Mouse (Mus musculus) ES-CJ7 (cell line): ENCODE data around the gene Hspb1.

Experiments
- DNase-seq: peaks from one replicate; pipeline ENCODE4 v3.0.0; 2011; ENCODE audit warnings: low read depth, low spot score

The Hspb1 gene

DNA sequence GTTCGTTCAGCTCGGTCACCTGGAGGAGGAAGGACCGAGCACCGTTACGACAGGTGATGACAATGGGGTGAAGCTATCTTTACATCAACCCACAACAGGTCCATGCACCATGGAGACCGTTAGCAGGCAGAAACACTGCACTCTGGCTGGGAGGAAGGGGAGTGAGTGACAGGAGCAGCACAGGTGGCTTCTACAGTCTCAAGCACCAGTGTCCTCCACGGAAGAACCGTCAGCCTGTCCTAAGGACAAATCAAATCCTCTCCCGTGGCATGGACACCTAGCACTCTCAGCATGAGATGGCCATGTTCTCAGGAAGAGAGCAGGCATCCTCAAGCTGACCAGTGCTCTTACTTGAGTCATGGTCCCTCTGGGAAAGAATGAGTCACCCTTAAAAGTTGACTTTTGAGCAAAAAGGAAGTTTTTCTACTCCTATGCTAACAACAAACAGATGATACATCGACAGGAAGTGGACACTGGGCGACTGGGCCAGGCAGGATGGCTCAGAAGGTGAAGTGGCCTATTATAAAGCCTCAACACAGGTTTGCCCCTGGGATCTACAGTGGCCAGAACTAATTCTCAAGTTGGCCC is 24.0 kb downstream of the Hspb1 start:
- DNase-seq = no peak

DNA sequence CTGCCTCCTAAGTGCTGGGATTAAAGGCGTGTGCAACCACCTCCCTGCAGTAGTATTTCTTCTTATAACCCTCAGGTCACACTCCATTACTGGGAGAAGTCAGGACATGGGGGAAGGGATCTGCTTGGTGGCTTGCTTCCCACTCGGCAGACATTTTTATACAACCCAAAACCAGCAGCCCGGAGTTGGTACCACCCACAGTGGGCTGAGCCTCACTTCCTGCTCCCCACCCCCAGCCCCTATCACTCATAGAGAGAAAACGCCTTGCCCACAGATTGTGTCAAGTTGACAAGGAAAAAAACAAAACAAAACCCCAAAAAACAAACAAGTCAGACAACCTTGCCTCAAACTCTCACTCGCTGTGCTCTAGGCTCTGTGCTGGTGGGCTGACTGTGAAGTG is 25.5 kb downstream of the Hspb1 start:
- DNase-seq = peak; percentile 63

DNA sequence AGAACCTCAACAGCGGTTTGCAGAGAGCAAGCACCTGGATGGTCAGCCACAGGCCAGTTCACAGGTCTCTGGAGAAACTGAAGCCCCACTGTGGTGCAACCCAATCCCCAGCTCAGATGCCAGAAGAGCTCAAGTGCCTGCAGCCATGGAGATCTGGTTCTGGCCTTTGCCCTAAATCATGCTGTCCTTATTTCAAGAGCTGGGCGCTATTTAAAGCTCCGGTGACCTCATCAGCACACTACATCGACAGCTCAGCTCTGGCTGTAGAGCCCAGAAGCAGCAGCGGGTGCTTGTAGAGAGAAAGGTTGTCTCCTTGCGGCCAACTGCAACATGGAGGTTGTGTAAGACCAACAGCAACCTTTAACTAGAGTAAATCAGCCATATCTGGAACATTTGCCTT is 26.4 kb downstream of the Hspb1 start:
- no peak for DNase-seq

DNA sequence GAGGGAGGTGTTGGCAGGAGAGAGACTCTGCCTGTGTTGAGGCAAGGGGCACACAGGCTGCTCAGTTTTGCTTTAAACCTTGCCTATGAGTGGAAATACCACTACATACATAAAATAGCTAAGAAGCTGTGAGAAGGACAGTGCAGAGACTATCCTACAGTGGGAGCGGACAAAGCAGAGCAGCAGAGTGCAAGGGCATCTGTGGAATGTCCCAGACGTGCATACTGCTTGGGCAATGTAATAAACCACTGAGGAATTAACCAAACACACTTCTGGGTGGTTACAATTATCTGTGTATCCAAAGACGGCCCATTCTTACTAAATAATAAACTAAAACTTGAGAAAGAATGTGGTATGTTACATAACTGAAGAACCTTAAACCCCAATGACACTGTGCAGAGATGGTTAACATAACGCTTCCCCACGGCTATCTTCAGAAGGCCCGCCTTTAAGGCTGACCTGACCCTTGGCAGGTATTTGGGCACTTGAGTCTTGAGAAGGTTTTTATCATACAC is 28.4 kb downstream of the Hspb1 start:
- no peak for DNase-seq

DNA sequence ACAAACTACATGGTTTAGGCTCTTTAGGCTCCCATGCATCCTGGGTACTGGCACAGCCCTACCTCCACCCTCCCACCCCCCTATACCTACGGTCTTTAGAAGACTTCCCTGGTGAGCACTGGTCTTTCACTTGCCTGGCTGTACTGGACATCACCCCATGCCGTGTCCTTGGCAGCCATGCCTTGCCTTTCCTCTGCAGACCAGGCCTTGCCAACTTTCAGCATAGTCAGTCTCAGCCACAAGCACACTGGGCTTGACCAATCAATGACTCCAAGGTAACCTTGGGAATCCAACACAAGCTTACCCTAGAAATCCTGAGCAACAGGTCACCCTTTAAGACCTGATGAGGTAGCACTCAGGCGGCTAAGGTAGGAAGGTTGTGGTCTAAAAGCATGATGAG is 28.9 kb downstream of the Hspb1 start:
- DNase-seq = no peak

DNA sequence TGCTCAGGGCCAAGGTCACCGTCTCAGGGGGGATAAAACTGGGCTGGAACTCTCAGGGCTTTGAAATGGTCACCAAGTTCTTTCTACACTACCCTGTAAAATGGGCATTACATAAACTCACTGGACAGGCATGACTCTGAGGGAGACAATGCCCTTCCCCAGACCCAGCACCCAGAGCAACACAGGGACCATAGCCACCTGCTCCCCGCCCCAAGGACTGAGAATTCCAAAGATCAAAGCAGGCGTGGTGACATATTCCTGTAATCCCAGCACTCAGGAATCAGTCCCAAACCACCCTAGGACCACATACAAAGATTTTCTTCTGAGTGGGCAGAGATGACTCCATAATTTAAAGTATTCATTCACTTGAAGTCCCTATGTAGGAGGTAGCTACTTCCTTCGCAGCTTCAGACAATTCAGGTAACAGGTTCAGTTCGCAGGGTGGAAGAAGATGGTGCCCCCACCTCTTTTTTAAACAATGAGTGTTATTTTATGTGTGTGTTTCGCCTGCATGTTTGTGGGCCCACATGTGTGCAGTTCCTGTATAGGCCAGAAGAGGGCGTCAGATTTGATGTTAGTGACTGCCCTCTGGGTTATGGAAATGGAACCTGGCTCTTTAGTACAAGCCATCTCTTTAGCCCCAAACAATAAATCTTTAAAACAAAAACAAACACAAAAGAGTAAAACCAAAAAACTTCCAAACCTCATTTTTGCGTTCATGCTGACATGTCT is 29.8 kb downstream of the Hspb1 start:
- peak; percentile 62 for DNase-seq

DNA sequence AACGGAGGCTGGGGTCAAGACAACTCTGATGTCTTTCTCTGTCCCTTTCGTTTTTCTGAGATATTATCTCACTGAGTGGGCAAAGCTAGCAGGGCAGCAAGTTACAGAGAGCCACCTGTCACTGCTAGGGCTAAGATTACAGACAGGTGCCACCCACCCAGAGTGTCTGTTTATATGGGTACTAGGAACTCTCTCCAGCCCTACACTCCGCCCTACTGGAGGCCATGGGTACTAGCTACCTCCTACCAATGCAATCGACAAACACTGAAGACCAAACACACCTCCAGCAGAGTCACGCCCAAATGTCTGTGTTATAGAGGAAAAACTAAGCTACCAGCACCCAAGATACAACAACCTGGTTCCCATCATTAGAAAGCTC is 30.3 kb downstream of the Hspb1 start:
- DNase-seq = peak; percentile 69

DNA sequence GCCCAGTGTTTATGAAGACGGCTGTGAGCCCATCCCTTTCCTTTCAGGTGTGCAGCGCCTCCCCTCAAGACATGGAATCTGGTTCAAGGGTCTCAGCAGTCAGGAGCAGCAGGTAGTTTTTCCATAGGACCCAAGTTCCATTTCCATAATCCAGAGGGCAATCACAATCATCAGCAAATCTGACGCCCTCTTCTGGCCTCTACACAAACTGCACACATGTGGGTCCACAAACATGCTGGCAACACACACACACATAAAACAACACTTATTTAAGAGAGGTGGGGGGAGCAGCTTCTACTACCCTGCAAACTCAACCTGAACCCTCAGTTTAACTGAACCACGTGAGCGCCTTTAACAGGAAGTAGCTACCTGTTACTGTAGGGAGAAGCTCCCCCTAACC is 30.9 kb downstream of the Hspb1 start:
- no peak for DNase-seq

DNA sequence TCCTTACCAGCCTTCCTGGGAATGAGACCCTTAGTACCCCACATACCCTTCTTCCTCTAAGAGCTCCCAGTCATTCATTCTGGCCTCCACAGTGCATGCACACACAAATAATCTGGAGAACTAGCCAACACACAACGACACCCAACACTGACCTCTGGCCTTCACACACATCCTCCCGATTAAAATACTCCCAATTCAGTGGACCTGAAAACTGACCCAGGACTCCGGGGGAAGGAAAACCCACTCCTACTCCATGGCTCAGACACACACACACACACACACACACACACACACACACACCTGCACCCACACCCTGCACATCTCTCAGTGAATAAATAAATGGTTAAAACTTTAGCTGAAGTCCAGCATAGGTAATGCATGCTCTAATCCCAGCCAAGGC is 32.2 kb downstream of the Hspb1 start:
- no peak for DNase-seq

DNA sequence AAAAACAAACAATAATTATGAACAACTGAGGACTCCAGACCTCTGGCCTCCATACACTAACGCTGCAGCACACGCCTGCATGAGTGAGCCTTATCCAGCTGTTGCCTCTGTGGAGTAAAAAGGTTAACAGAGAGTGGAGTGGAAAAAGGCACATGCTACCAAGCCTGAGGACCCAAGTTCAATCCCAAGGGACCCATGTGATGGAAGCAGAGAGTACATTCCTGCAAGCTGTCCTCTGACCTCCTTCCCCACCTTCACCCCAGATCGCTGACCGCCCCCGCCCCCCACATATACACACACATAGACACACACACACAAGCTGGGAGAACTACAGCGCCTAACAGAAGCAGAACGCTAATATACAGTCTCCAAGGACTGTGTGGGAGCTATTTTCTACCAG is 36.2 kb downstream of the Hspb1 start:
- DNase-seq = no peak

DNA sequence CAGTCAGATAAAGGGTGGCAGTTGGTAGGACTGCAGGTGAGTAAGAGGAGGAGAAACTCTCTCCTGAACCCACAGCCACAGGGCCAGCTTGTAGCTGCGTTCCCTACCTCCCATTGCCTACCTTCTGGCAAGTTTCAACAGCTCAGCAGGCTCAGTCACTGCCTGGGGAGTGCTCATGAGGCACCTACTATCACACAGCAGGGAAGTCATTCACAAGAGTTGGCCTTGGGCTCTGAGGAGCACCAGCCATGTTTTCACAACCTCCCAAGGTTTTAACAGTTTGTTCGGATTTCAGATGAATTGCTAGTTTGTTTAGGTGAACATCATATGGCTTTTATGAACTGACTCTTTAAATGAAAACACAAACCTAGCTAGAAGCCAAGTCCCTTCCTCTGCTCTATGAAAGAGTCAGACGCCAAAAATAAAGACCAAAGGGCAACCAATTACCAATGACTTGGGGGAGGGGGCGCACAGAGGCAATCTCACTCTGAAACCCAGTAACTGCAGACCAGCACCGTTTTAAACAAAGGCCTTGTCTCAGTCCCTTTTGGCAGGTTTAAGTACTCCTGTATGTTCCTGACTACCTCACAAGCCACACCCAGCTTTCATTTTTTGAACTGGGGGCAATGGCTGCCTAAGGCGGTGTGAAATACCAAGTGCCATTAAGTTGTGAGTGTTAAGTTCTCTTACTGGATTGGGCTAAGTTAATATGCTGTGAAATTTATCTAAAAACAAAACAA is 42.1 kb downstream of the Hspb1 start:
- peak; percentile 50 for DNase-seq

DNA sequence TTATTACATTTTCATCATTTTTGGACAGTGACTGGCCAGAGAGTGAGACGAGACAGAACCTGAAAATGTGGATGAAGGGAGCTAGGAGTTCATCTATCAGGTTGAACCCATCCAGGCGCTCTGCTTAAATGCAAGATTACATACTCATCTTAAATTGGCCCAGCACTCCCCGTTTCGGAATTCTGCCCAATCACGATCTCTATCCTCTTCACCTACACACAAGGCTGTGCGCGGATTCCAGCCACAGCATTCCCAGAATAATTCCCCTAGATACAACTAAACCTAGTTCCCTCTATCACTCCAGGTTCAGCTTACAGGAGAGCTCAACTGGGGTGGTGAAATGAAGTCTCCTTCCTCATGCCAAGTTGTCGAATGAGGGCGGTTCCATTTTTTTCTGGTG is 43.8 kb downstream of the Hspb1 start:
- no peak for DNase-seq

DNA sequence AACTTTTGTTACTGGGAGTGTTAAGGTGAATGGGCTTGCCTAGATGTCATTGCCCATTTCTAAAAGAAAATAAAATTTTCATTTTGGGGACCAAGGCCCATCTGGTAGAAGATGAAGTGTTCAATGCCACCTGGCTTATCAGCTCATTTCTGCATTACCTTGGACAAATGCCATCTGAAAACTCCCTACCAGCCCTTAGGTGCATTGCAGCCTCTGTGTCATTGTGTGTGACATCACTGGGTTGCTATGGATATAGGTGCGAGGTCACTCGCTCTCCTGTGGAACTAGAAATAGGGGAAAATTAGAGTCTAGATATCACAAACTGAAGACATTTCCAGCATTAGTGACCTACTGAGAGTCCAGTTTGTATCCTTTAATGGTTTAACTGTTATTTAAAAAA is 44.6 kb downstream of the Hspb1 start:
- no peak for DNase-seq

DNA sequence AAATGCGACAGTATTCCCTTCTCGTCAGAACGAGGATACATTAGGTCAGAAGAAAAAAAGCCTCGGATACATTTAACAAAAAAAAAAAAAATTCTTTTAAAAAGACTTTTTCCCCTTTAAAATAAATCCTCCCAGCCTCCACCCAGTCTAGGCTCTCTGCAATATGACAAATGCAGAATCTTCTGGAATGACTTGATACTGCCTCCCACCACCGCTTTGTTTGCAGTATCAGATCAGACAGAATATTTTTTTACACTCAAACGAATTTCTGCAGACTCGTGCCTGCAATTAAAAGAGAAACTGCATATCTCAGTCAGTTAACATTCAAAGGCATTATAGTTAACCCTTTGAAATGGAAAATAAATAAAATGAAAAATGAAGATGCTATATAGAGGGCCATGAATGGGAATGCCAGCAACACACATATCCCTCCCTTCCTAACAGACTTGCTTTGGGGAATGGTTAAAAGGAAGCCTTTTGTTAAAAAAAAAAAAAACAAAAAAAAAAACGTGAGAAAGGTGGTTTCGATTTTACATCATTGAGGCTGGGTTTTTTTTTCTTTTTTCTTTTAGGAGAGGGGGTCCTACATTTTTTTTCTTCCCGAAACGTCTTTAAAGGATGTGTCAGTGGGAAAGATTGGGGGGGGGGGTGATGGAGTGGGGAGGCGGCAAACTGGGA is 45.6 kb downstream of the Hspb1 start:
- DNase-seq = no peak

DNA sequence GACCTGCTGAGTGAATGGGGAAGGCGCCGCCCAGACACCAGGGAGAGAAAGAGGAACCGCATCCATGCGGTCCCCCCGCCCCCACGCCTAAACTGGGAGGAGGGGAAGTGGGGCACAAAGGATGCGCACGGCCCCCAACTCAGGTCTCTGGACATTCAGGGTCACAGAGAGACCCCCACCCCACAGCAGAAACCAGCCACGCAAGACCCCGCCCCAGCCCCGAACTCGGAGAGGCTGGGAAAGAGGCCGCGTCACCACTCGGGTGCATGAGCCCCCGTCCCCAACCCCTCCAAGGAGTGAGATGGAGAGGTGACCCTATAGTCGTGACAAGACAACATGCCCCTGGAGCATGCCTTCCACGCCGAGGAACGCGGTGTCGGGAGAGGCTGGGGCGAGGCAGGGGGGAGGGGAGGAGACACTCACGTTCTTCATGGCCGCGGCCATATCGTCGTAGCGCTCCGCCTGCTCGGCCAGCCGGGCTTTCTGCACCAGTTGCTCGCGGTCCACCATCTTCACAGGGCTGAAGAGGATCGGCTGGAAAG is 46.3 kb downstream of the Hspb1 start:
- peak; percentile 84 for DNase-seq

DNA sequence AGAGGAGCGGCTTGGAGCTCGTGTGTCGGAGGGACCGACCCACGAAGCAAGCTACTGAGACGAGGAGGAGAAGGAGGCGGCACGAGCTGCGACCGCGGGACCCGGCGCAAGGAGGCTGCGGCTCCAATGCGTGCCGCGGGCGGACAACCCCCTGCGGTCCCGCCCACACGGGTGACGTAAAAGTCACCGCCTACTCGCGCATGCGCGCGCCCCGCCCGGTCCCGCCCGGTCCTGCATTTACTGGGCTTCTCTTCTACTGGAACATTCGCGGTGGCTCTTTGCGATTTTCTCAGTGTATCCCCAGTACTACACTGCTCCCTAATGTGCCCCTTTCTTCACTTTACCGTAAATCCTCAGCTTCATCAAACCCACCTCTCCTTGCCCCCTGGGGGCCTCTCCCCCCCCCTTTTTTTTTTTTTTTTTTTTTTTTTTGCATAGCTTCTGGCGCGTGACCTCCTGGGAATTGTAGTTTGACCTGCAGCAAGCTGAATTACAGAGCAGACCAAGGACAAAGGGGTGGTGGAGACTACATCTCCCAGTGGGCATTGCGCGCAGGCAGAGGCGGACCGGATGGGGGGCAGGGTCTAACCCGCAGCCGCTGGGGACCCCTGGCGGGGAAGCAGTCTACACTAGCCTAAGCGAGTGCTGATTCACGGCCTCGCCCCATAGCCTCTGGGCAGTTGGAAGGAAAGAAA is 46.9 kb downstream of the Hspb1 start, which contains the start of gene Ywhag:
TSS of gene Ywhag (minus strand) at position 136 of the 695 bp plus-strand sequence.
- peak; percentile 99 for DNase-seq

DNA sequence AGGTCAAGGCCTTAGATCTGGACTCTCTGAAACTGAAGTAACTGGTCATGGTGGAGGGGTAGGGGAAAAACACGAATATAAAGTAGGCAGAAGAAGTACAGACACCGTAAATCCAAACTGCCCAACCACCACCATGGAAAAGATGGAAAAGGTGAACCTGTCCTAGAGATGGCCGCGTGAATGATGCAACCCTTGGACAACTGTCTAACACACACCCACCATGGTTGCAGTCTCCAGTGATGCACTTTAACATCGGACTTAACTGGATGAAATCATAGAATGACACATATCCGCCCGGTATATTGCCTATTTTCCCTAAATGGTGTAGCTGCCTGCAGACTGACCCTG is 47.4 kb downstream of the Hspb1 start:
- DNase-seq = no peak

DNA sequence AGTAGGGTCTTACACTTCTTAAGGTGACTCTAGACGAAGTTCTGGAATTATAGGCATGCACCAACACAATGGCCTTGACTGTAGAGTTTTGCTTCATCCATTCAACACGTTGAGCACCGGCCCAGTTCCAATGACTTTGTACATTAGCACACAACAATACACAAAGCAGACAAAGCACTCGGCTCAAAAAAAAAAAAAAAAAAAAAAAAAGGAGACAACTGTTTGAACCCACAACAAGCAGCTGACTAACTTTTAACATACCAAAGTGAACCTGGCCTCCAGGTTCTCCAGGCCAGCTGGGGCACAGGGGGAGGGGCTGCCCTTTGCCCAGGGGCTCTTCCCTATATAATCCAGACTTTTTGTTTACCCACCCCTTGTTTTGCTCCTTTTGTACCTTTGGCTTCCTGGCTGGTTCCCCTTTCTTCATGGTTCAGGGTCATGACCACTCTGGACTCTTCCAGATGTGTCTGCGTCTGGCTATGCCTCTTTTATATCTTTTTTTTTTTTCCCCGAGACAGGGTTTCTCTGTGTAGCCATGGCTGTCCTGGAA is 48.0 kb downstream of the Hspb1 start:
- peak; percentile 81 for DNase-seq
